Mouse (Mus musculus): ENCODE measurements around the gene Bdnf. TPM values are rescaled to one million over a fixed set of nuclear protein-coding genes. Genes with fewer than 3 reads are reported as not detected.

Bdnf gene
- polyA plus RNA-seq, 1 experiment, result 3.3 TPM

DNA sequence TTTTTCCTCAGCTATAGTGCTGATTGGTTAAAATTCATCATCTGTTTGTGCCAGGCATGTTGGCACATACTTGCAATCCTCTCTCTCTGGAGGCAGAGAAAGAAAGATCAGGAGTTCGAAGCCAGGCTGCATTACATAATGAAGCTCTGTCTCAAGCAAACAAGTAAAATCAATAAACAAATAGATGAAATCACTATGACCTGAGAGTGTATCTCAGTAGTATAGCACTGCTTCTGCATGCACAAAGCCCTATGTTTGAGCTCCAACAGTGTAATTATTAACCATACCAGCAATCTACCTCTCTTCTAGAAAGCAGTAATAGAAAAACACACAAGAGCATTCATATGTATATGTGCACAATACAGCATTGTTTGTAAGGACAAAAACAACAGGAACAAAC is 76.0 kb downstream of the Bdnf start:
- no peaks in the 10 kb centered on the region for H3K79me2 ChIP-seq (ENCODE audit: control insufficient read depth, insufficient read depth)
- H3K27me3 ChIP-seq (ENCODE audit: control insufficient read depth, insufficient read depth, insufficient read length), result no peaks in the 10 kb centered on the region
- TF ChIP-seq POLR2A (IDR thresholded peaks at IDR 0.05; ENCODE audit: insufficient read length, low read depth) (no peak), CEBPB (IDR thresholded peaks at IDR 0.05; ENCODE audit: insufficient read depth, poor library complexity, severe bottlenecking) (no peak), MYOG (IDR thresholded peaks at IDR 0.05; ENCODE audit: control insufficient read depth in 1 of 3, insufficient read depth in 1 of 3, insufficient read length in 2 of 3, low read depth in 2 of 3) (no peak), REST (IDR thresholded peaks at IDR 0.05; ENCODE audit: insufficient read depth, insufficient read length) (no peak), USF1 (IDR thresholded peaks at IDR 0.05; ENCODE audit: low read depth) (no peak), E2F4 (IDR thresholded peaks at IDR 0.05; ENCODE audit: insufficient read depth) (no peak), MAX (IDR thresholded peaks at IDR 0.05; ENCODE audit: low read depth) (no peak), TCF3 (IDR thresholded peaks at IDR 0.05; ENCODE audit: insufficient read length, low read depth) (no peak), MYOD1 (IDR thresholded peaks at IDR 0.05; ENCODE audit: control insufficient read depth in 1 of 3, insufficient read length in 2 of 3, low read depth in 2 of 3) (no peak), POLR2AphosphoS2 (IDR thresholded peaks at IDR 0.05; ENCODE audit: insufficient read length, low read depth) (no peak), SRF (IDR thresholded peaks at IDR 0.05; ENCODE audit: control insufficient read depth, insufficient read length, low read depth) (no peak), TCF12 (IDR thresholded peaks at IDR 0.05; ENCODE audit: insufficient read depth, poor library complexity, severe bottlenecking) (no peak)
- no peak overlapping the region for H3K4me3 ChIP-seq
- H3K4me2 ChIP-seq (ENCODE audit: low read depth), result no peak overlapping the region
- no peaks in the 10 kb centered on the region for H3K36me3 ChIP-seq (ENCODE audit: control insufficient read depth, insufficient read depth)
- H3ac ChIP-seq (ENCODE audit: control insufficient read depth, insufficient read length), result no peak overlapping the region

DNA sequence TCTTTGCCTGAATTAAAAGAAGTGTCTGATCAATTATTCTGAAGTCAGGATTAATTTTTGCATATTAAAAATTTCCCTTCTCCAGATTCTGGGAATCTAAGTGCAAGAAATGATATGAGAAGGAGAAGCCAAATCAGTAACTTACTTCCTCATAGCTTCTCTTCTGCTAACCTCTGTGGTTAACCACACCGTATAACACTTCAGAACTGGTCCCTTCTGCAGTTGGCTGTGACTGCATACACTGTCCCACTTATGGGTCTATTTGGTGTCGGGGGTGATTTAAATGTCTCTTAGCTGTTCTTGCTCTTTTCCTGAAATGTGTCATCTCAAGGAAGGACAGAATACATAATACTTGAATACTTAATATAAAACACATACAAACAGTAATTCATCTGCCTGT is 81.8 kb downstream of the Bdnf start:
- no peak for TF ChIP-seq TCF12 (IDR thresholded peaks at IDR 0.05; ENCODE audit: insufficient read depth, poor library complexity, severe bottlenecking)
- TF ChIP-seq MAX (IDR thresholded peaks at IDR 0.05; ENCODE audit: low read depth), result no peak
- TF ChIP-seq REST (IDR thresholded peaks at IDR 0.05; ENCODE audit: insufficient read depth, insufficient read length), result no peak
- no peak for TF ChIP-seq TCF3 (IDR thresholded peaks at IDR 0.05; ENCODE audit: insufficient read length, low read depth)
- no peak for TF ChIP-seq E2F4 (IDR thresholded peaks at IDR 0.05; ENCODE audit: insufficient read depth)
- TF ChIP-seq USF1 (IDR thresholded peaks at IDR 0.05; ENCODE audit: low read depth), result no peak
- no peak for TF ChIP-seq POLR2AphosphoS2 (IDR thresholded peaks at IDR 0.05; ENCODE audit: insufficient read length, low read depth)
- no peak for TF ChIP-seq SRF (IDR thresholded peaks at IDR 0.05; ENCODE audit: control insufficient read depth, insufficient read length, low read depth)
- no peak for TF ChIP-seq CEBPB (IDR thresholded peaks at IDR 0.05; ENCODE audit: insufficient read depth, poor library complexity, severe bottlenecking)
- TF ChIP-seq MYOD1 (IDR thresholded peaks at IDR 0.05; ENCODE audit: control insufficient read depth in 1 of 3, insufficient read length in 2 of 3, low read depth in 2 of 3), result no peak
- TF ChIP-seq POLR2A (IDR thresholded peaks at IDR 0.05; ENCODE audit: insufficient read length, low read depth), result no peak
- TF ChIP-seq MYOG (IDR thresholded peaks at IDR 0.05; ENCODE audit: control insufficient read depth in 1 of 3, insufficient read depth in 1 of 3, insufficient read length in 2 of 3, low read depth in 2 of 3), result no peak
- Histone ChIP-seq H3K36me3 (ENCODE audit: control insufficient read depth, insufficient read depth) (no peaks in the 10 kb centered on the region), H3K27me3 (ENCODE audit: control insufficient read depth, insufficient read depth, insufficient read length) (no peaks in the 10 kb centered on the region), H3K4me3 (no peak overlapping the region), H3K79me2 (ENCODE audit: control insufficient read depth, insufficient read depth) (no peaks in the 10 kb centered on the region), H3K4me2 (ENCODE audit: low read depth) (peak overlapping the region; percentile 5), H3ac (ENCODE audit: control insufficient read depth, insufficient read length) (no peak overlapping the region)

DNA sequence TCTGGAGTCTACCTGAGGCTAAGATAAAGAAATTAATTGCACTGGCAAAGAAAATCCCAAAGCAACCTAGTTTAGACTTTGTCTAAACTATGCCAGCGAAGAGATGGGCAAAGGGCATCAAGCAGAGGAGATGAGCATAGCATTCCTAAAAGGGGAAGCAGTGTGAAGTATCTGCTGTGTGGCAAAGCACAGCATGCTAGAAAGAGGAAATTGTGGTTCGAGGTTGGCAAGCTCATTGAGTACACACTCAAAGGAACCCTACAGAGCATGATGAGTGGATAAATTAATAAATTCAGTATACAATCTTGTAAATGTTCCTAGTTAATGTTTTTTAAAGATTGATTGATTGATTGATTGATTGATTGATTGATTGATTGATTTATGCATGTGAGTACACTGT is 92.3 kb downstream of the Bdnf start:
- H3K27me3 ChIP-seq (ENCODE audit: control insufficient read depth, insufficient read depth, insufficient read length), result no peaks in the 10 kb centered on the region
- H3K4me2 ChIP-seq (ENCODE audit: low read depth), result no peak overlapping the region
- no peaks in the 10 kb centered on the region for H3K36me3 ChIP-seq (ENCODE audit: control insufficient read depth, insufficient read depth)
- no peaks in the 10 kb centered on the region for H3K79me2 ChIP-seq (ENCODE audit: control insufficient read depth, insufficient read depth)
- no peak for TF ChIP-seq POLR2AphosphoS2 (IDR thresholded peaks at IDR 0.05; ENCODE audit: insufficient read length, low read depth)
- H3K4me3 ChIP-seq, result no peak overlapping the region
- no peak overlapping the region for H3ac ChIP-seq (ENCODE audit: control insufficient read depth, insufficient read length)

DNA sequence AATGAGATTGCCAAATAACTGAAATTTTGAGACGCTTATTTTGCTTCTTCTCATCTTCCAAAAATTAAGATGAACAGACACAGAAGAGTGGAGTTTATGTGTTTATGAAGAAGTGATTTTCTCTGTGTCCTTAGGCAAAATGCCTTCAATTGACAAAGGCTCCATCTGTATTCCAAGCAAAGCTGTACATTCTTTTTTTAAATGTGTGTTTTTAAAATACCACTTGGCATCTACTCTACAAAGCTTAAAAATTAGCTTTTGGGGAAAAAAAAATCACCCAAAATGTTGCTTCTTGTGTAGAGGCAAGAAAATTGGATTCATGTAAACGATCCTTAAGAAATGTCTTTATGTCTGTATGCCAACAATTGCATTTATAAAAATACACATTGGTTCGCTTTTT is 94.3 kb downstream of the Bdnf start:
- Histone ChIP-seq H3K79me2 (ENCODE audit: control insufficient read depth, insufficient read depth) (no peaks in the 10 kb centered on the region), H3K36me3 (ENCODE audit: control insufficient read depth, insufficient read depth) (no peaks in the 10 kb centered on the region), H3K4me3 (no peak overlapping the region), H3K27me3 (ENCODE audit: control insufficient read depth, insufficient read depth, insufficient read length) (no peaks in the 10 kb centered on the region), H3K4me2 (ENCODE audit: low read depth) (no peak overlapping the region), H3ac (ENCODE audit: control insufficient read depth, insufficient read length) (no peak overlapping the region)
- TF ChIP-seq E2F4 (IDR thresholded peaks at IDR 0.05; ENCODE audit: insufficient read depth) (no peak), CEBPB (IDR thresholded peaks at IDR 0.05; ENCODE audit: insufficient read depth, poor library complexity, severe bottlenecking) (no peak), TCF12 (IDR thresholded peaks at IDR 0.05; ENCODE audit: insufficient read depth, poor library complexity, severe bottlenecking) (no peak), MAX (IDR thresholded peaks at IDR 0.05; ENCODE audit: low read depth) (no peak), TCF3 (IDR thresholded peaks at IDR 0.05; ENCODE audit: insufficient read length, low read depth) (no peak), SRF (IDR thresholded peaks at IDR 0.05; ENCODE audit: control insufficient read depth, insufficient read length, low read depth) (no peak)

DNA sequence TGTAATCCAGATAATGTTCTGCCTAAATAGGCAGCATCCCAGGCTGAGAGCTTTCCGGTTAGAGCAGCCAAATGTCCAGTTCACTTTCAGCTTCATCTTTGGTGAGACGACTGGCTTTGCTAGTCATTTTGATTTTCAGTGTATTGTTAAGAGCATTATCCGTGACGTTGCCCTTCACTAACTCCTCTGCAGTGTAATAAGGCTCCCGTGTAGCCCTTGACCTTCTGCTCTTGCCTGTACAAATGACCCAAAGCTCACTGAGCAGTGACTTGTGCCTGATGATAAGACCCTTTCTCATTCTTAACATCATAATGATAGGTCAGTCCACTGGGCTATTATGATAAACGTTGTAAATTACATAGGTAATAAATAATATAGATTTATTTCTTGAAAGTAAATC is 101.9 kb downstream of the Bdnf start:
- H3K36me3 ChIP-seq (ENCODE audit: control insufficient read depth, insufficient read depth), result no peaks in the 10 kb centered on the region
- H3K27me3 ChIP-seq (ENCODE audit: control insufficient read depth, insufficient read depth, insufficient read length), result no peaks in the 10 kb centered on the region
- no peak overlapping the region for H3ac ChIP-seq (ENCODE audit: control insufficient read depth, insufficient read length)
- no peak overlapping the region for H3K4me3 ChIP-seq
- H3K79me2 ChIP-seq (ENCODE audit: control insufficient read depth, insufficient read depth), result no peaks in the 10 kb centered on the region
- H3K4me2 ChIP-seq (ENCODE audit: low read depth), result no peak overlapping the region
- no peak for TF ChIP-seq POLR2A (IDR thresholded peaks at IDR 0.05; ENCODE audit: insufficient read length, low read depth)
- TF ChIP-seq SRF (IDR thresholded peaks at IDR 0.05; ENCODE audit: control insufficient read depth, insufficient read length, low read depth), result no peak
- no peak for TF ChIP-seq USF1 (IDR thresholded peaks at IDR 0.05; ENCODE audit: low read depth)
- no peak for TF ChIP-seq TCF3 (IDR thresholded peaks at IDR 0.05; ENCODE audit: insufficient read length, low read depth)
- no peak for TF ChIP-seq MYOG (IDR thresholded peaks at IDR 0.05; ENCODE audit: control insufficient read depth in 1 of 3, insufficient read depth in 1 of 3, insufficient read length in 2 of 3, low read depth in 2 of 3)
- TF ChIP-seq TCF12 (IDR thresholded peaks at IDR 0.05; ENCODE audit: insufficient read depth, poor library complexity, severe bottlenecking), result no peak
- no peak for TF ChIP-seq MYOD1 (IDR thresholded peaks at IDR 0.05; ENCODE audit: control insufficient read depth in 1 of 3, insufficient read length in 2 of 3, low read depth in 2 of 3)
- TF ChIP-seq MAX (IDR thresholded peaks at IDR 0.05; ENCODE audit: low read depth), result no peak
- no peak for TF ChIP-seq E2F4 (IDR thresholded peaks at IDR 0.05; ENCODE audit: insufficient read depth)
- no peak for TF ChIP-seq REST (IDR thresholded peaks at IDR 0.05; ENCODE audit: insufficient read depth, insufficient read length)

Other genes with a start within 250 kb of the Bdnf start
- gene Lin7c, start 216.2 kb downstream of the Bdnf start, polyA plus RNA-seq (2012; fragmentation: generic; extraction: Trizol), result 7.0 TPM
- 3.8 TPM for gene Lgr4, start 242.9 kb downstream of the Bdnf start, polyA plus RNA-seq (2012; fragmentation: generic; extraction: Trizol)

Measured in myocyte (in vitro differentiated cells).